Mouse (Mus musculus): ENCODE measurements around the gene Tmprss9. TPM values are rescaled to one million over a fixed set of nuclear protein-coding genes. Genes with fewer than 3 reads are reported as not detected.

The Tmprss9 gene
- polyA plus RNA-seq, 1 experiment = 0.33 TPM

DNA sequence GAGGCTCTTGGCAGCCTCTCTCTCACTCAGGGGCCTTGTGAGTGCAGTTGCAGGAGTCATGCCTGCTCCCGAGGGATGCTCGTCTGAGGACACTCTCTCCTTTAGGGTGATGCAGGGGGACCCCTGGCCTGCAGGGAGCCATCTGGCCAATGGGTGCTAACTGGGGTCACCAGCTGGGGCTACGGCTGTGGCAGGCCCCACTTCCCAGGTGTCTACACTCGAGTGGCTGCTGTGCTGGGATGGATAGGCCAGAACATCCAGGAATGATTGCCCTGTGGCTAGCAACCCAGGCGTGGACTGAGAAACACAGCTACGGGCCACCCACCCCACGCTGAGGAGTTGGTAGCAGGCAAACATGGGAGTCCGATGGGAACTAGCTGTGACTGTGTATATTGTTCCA is 27.4 kb downstream of the Tmprss9 start:
- no peak for DNase-seq
- Histone ChIP-seq H3K27ac (ENCODE audit: insufficient read depth, low read depth, low read length) (no peak overlapping the region), H3K36me3 (ENCODE audit: control insufficient read depth, insufficient read depth, low read length) (no peaks in the 10 kb centered on the region), H3K4me3 (ENCODE audit: insufficient read depth, low read depth, low read length) (no peak overlapping the region), H3K27me3 (replicated peaks; ENCODE audit: control insufficient read depth, insufficient read depth, low read length) (no peaks in the 10 kb centered on the region), H3K4me1 (ENCODE audit: control insufficient read depth, insufficient read depth, low read length) (peaks cover 7% of the 10 kb centered on the region; the same call in 1 of the 2 replicates)
- no peak for TF ChIP-seq POLR2A (IDR thresholded peaks at IDR 0.05; ENCODE audit: low read depth, low read length)
- 82% methylated on average over 8 of the region's 8 CpGs for WGBS

DNA sequence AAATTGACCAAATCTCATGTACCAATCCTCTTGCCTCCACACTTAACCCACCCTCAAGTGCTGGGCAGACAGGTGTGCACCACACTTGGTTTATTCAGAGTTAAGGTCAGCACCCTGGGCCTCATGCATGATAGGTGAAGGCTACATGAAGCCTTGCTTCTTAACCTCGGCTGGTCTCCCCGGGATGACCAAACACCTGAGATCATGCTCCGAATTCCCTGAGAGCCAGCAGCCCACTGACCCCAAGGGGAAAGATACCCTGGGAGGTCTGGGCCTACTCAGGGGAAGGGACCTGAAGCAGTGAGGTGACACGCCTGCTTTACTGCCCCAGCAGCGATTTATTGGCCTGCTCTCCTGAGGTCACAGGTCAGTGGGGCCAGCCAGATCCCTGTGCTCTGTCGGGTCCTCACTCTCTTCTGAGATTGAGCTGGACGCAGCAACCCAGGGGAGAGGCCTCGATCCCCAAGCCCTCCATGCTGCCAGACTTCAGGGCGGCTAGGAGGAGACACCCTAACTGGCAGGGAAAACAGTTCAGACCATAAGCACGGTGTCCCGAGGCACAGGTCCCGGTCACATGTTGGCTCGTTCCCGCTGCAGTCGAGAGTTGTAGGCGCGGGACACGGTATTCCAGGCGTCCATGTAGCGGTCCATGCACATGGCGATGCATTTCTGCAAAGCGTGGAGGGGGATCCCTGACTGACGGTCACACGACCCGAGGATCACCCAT is 28.1 kb downstream of the Tmprss9 start:
- Histone ChIP-seq H3K27ac (ENCODE audit: insufficient read depth, low read depth, low read length) (no peak overlapping the region), H3K27me3 (replicated peaks; ENCODE audit: control insufficient read depth, insufficient read depth, low read length) (no peaks in the 10 kb centered on the region), H3K36me3 (ENCODE audit: control insufficient read depth, insufficient read depth, low read length) (no peaks in the 10 kb centered on the region), H3K4me3 (ENCODE audit: insufficient read depth, low read depth, low read length) (peak overlapping the region; percentile 73), H3K4me1 (ENCODE audit: control insufficient read depth, insufficient read depth, low read length) (peaks cover 7% of the 10 kb centered on the region; the same call in 1 of the 2 replicates)
- 7% methylated on average over 25 of the region's 25 CpGs for WGBS
- TF ChIP-seq POLR2A (IDR thresholded peaks at IDR 0.05; ENCODE audit: low read depth, low read length) (no peak), CTCF (conservative IDR thresholded peaks at IDR 0.05; ENCODE audit: insufficient read depth, insufficient read length, low read depth, low read length) (no peak)
- DNase-seq = no peak

DNA sequence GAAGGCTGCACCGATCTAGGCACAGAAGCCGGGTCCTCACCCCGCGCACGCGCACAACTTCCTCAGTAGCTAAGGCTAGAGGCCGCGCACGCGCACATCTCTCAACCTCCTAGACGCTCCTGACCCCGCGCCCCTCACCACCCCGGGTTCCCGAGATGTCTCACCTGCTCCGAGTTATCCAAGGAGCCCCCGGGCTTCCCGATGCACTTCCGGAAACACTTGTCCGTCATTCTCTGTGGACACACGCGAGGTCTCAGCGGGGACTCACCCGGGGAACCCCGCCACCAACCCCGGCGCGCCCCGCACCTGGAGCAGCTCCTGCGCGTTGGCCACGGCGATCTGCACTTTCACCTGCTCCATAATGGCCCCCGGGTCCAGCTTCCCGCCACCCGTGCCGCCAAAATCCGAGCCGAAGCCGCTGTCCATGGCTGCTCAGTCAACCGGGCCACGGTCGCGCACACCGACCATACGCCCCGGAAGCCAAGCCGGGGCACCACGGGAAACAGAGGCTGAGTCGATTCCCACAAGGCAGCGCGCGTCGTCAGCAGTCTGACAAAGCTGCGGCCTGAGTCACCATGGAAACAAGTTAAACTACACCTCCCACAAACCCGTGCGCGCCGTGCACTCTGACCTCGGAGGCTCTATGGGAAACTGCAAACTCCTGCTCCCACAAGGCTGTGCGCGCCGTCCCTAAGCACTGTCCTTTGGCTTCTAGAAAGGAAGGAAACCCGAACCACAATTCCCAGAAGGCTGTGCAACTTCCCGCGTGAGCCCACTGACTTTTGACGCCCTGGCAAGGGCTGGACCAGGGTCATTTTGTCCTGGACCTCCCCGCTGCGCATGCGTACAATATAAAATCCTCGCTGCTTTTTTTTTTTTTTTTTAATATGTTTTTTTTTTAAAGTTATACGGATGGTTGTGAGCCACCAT is 28.9 kb downstream of the Tmprss9 start, which contains the start of gene Timm13:
Timm13 (minus strand) TSS at position 652 of the 930 bp plus-strand sequence.
- under 1% methylated on average over 72 of the region's 72 CpGs for WGBS
- Histone ChIP-seq H3K27me3 (replicated peaks; ENCODE audit: control insufficient read depth, insufficient read depth, low read length) (no peaks in the 10 kb centered on the region), H3K4me3 (ENCODE audit: insufficient read depth, low read depth, low read length) (peak within 1 kb of the TSS; percentile 73), H3K36me3 (ENCODE audit: control insufficient read depth, insufficient read depth, low read length) (no peaks in the 10 kb centered on the region), H3K4me1 (ENCODE audit: control insufficient read depth, insufficient read depth, low read length) (peaks cover 7% of the 10 kb centered on the region; the same call in 1 of the 2 replicates), H3K27ac (ENCODE audit: insufficient read depth, low read depth, low read length) (peak within 1 kb of the TSS; percentile 77)
- no peak for TF ChIP-seq CTCF (conservative IDR thresholded peaks at IDR 0.05; ENCODE audit: insufficient read depth, insufficient read length, low read depth, low read length)
- TF ChIP-seq POLR2A (IDR thresholded peaks at IDR 0.05; ENCODE audit: low read depth, low read length) = peak; percentile 42
- DNase-seq = peak; percentile 100

- Histone ChIP-seq H3K36me3 (ENCODE audit: control insufficient read depth, insufficient read depth, low read length) (no peaks in the 10 kb centered on the region), H3K27ac (ENCODE audit: insufficient read depth, low read depth, low read length) (peak overlapping the region; percentile 48)
These were observed 30.0 kb downstream of the Tmprss9 start for GRCm38 (mm10) chr10:80901409-80902272.

GRCm38 (mm10) chr10:80902273-80902940 is 30.8 kb downstream of the Tmprss9 start:
- Histone ChIP-seq H3K36me3 (ENCODE audit: control insufficient read depth, insufficient read depth, low read length) (no peaks in the 10 kb centered on the region), H3K4me1 (ENCODE audit: control insufficient read depth, insufficient read depth, low read length) (peaks cover 7% of the 10 kb centered on the region; the same call in 1 of the 2 replicates), H3K27me3 (replicated peaks; ENCODE audit: control insufficient read depth, insufficient read depth, low read length) (no peaks in the 10 kb centered on the region), H3K4me3 (ENCODE audit: insufficient read depth, low read depth, low read length) (no peak overlapping the region), H3K27ac (ENCODE audit: insufficient read depth, low read depth, low read length) (no peak overlapping the region)
- whole genome bisulfite sequencing = 93% methylated on average over 9 of the region's 9 CpGs
- DNase-seq = no peak
- TF ChIP-seq POLR2A (IDR thresholded peaks at IDR 0.05; ENCODE audit: low read depth, low read length) (no peak), CTCF (conservative IDR thresholded peaks at IDR 0.05; ENCODE audit: insufficient read depth, insufficient read length, low read depth, low read length) (no peak)

More at GRCm38 (mm10) chr10:80901409-80902272, 30.0 kb downstream of the Tmprss9 start:
- no peak for TF ChIP-seq POLR2A (IDR thresholded peaks at IDR 0.05; ENCODE audit: low read depth, low read length)
- TF ChIP-seq CTCF (conservative IDR thresholded peaks at IDR 0.05; ENCODE audit: insufficient read depth, insufficient read length, low read depth, low read length) = no peak
- Histone ChIP-seq H3K4me3 (ENCODE audit: insufficient read depth, low read depth, low read length) (no peak overlapping the region), H3K27me3 (replicated peaks; ENCODE audit: control insufficient read depth, insufficient read depth, low read length) (no peaks in the 10 kb centered on the region), H3K4me1 (ENCODE audit: control insufficient read depth, insufficient read depth, low read length) (peaks cover 7% of the 10 kb centered on the region; the same call in 1 of the 2 replicates)
- 89% methylated on average over 19 of the region's 19 CpGs for WGBS
- no peak for DNase-seq

DNA sequence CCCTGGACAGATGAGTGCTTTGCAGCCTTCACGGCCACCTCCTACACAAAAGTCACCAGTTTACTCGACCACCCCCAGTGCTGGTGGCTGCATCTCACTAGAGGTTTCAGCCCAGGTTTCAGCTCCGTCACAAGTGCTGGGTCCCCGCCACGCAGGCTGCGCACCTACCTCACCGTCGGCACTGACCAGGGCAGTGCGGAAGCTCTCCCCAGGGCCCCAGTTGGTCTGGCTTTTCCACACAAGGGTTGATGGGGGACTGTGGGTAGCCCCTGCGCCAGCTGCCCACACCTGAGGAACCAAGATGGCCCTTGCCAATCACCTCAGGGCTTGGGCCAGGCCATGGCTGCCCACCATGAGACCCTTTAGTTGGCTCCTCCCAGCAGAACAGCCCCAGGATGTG is 31.6 kb downstream of the Tmprss9 start:
- 93% methylated on average over 10 of the region's 10 CpGs for whole genome bisulfite sequencing
- Histone ChIP-seq H3K27ac (ENCODE audit: insufficient read depth, low read depth, low read length) (no peak overlapping the region), H3K27me3 (replicated peaks; ENCODE audit: control insufficient read depth, insufficient read depth, low read length) (no peaks in the 10 kb centered on the region), H3K4me1 (ENCODE audit: control insufficient read depth, insufficient read depth, low read length) (peaks cover 7% of the 10 kb centered on the region; the same call in 1 of the 2 replicates), H3K36me3 (ENCODE audit: control insufficient read depth, insufficient read depth, low read length) (no peaks in the 10 kb centered on the region), H3K4me3 (ENCODE audit: insufficient read depth, low read depth, low read length) (no peak overlapping the region)
- DNase-seq = no peak
- no peak for TF ChIP-seq CTCF (conservative IDR thresholded peaks at IDR 0.05; ENCODE audit: insufficient read depth, insufficient read length, low read depth, low read length)
- no peak for TF ChIP-seq POLR2A (IDR thresholded peaks at IDR 0.05; ENCODE audit: low read depth, low read length)
